Mouse (Mus musculus) B cell, adult (primary cell): Measurements from ENCODE around the gene Nubpl. TPM values are rescaled to one million over a fixed set of nuclear protein-coding genes. Genes with fewer than 3 reads are reported as not detected.

ENCODE experiments used
- total RNA-seq: library from RNA; stranded (reverse); gene quantifications from 4 replicates; pipeline ENCODE4 v1.2.4, GENCODE M21; 2023; ENCODE audit not compliant: inconsistent age

Nubpl gene
- 4.4 to 6.0 TPM (median 5.0 TPM) in 4 replicates for total RNA-seq

GRCm38 (mm10) chr12:52097650-52098070 is at the start of gene Nubpl:
TSS of gene Nubpl (plus strand) at chr12:52097737.

Other genes with a start within 250 kb of the Nubpl start
- gene Heatr5a, start 126.4 kb upstream of the Nubpl start, total RNA-seq: 14.7 to 16.1 TPM (median 15.7 TPM) in 4 replicates
- 3.2 to 5.9 TPM (median 4.0 TPM) in 4 replicates for gene Dtd2, start 91.2 kb upstream of the Nubpl start, total RNA-seq
- gene Gpr33, start 69.7 kb upstream of the Nubpl start, total RNA-seq: not detected in 4 replicates